In the genomic region with DNA sequence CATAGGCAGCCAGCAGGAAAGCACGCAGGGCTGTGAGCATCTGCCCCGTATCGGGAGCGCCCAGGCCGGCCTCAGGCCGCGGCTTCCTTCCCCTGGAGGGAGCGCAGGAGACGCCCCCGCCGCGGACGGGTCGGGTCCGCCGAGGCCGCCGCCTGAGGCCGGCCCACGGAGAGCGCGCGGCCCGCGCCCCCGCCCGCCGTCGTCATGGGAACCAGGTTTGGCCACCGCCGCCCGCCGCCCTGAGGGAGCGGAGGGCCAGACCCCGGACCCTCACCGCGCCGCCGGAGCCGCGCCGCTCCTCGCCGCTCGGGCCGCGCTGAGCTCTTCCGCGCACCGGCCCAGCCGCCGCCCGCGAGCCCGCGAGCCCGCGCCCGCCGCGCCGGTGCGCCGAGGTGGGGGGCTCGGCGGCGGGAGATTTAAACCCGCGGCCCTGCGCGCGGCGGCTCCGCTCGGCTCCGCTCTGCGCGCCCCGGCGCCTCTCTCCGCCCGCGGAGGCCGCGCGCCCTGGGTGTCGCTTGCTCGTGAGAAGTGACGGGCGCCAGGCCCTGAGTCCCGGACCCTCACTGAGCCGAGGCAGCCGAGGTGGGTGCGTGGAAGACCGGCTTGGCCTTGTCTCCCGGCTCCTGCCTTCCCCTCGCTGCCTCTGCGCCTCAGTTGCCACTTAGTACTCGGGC, we compare ENCODE assay signal across 8 mouse cellular contexts. TPM values are rescaled to one million over a fixed set of nuclear protein-coding genes. Genes with fewer than 3 reads are reported as not detected.
DNase-seq lines count a peak whose midpoint lies in the region; ATAC-seq and TF ChIP-seq lines count a peak whose summit lies in the region.

A gene (minus strand): TSS at position 389 of the 674 bp plus-strand sequence.

- H3K9me3 ChIP-seq in hindbrain, embryonic 12.5 days (replicated peaks): no peaks in the 10 kb centered on the region

- H3K27me3 ChIP-seq in Patski: no peaks in the 10 kb centered on the region
- H3K27me3 ChIP-seq in hindbrain, embryonic 12.5 days: peaks cover 12% of the 10 kb centered on the region

- peak within 1 kb of the TSS; percentile 84 for H3K9ac ChIP-seq in hindbrain, embryonic 12.5 days

- WGBS in hindbrain, embryonic 12.5 days: under 1% methylated on average over 89 of the region's 99 CpGs

- POLR2A ChIA-PET in Patski (lab: Charles Lee): no interaction called here

- H3K4me3 ChIP-seq in hindbrain, embryonic 12.5 days: peak within 1 kb of the TSS; percentile 85

- no peaks in the 10 kb centered on the region for H3K36me3 ChIP-seq in hindbrain, embryonic 12.5 days

- CTCF ChIA-PET in Patski (lab: Charles Lee): no interaction called here

- in situ Hi-C loops in Patski (cut with MboI; ENCODE audit: low pct_unique_long_range_greater_than_20kb): no loop called here

- H3K4me2 ChIP-seq in hindbrain, embryonic 12.5 days (replicated peaks): peak within 1 kb of the TSS; percentile 90

- H3K4me1 ChIP-seq in hindbrain, embryonic 12.5 days: no peaks in the 10 kb centered on the region

- no peak for TF ChIP-seq CTCF in Patski (IDR thresholded peaks at IDR 0.05)

- peak; percentile 67 for ATAC-seq in Patski
- peak; percentile 93 for ATAC-seq in hindbrain, embryonic 12.5 days (ENCODE audit: low FRiP score)

- DNase-seq in Patski (ENCODE audit: low read depth, low spot score): no peak
- DNase-seq in cerebellum, adult 9-10 months: peak; percentile 53
- DNase-seq in frontal cortex, postnatal 10 days (ENCODE audit: low spot score in 2 of 2): peak; percentile 15 to 46
- DNase-seq in layer of hippocampus, postnatal 25 days (ENCODE audit: extremely low spot score in 1 of 2, low spot score in 1 of 2): peak; percentile 21 to 32
- DNase-seq in lung, postnatal 25 days (ENCODE audit: low spot score): peak; percentile 38
- peak; percentile 40 for DNase-seq in retina, postnatal 7 days (ENCODE audit: low read depth, low spot score)
- peak; percentile 11 to 39 for DNase-seq in urinary bladder, postnatal 36 days (ENCODE audit: low spot score in 2 of 2)

- H3K27ac ChIP-seq in hindbrain, embryonic 12.5 days: peak within 1 kb of the TSS; percentile 60

RNA-seq across cellular contexts. Expression of the gene that starts here (rescaled TPM):
- 6.9 TPM for polyA plus RNA-seq in Patski (2021)
- polyA plus RNA-seq in hindbrain, embryonic 12.5 days (2016; fragmentation: Nextera tagmentation; extraction: Ambion mirVana): 11.5 and 11.7 TPM in 2 replicates
- total RNA-seq in layer of hippocampus, postnatal 25 days (2021): 10 to 100 TPM; 35.1 to 36.6 TPM
